Mouse (Mus musculus) gastrocnemius, adult 2 months (tissue): ENCODE results near the gene Scarf2. TPM values are rescaled to one million over a fixed set of nuclear protein-coding genes. Genes with fewer than 3 reads are reported as not detected.

ENCODE experiments used
- DNase-seq: peaks from one replicate; pipeline ENCODE4 v3.0.0; 2022
- H3K27ac ChIP-seq: fragments of 200-600 bp; 2 replicates; pipeline ENCODE4 v1.8.1; 2022; ENCODE audit warnings: mild to moderate bottlenecking
- H3K4me3 ChIP-seq: fragments of 200-600 bp; 2 replicates; pipeline ENCODE4 v1.8.1; 2022; ENCODE audit warnings: mild to moderate bottlenecking, moderate library complexity
- CTCF ChIP-seq: fragments of 200-600 bp; IDR thresholded peaks from 2 replicates; pipeline ENCODE4 v1.8.1; 2022; ENCODE audit warnings: antibody characterized with exemption, mild to moderate bottlenecking, moderate library complexity
- intact Hi-C: fragments of 180-260 bp; cut with DNase I; formaldehyde crosslinking; loops from one replicate; pipeline ENCODE4 v1.15.1; 2025
- total RNA-seq, 2 experiments: library from RNA; stranded (reverse); gene quantifications; 2 replicates each; pipeline ENCODE4 v1.2.3; 2021

Scarf2 gene
- total RNA-seq, 2 experiments from 2014 or later = 3.6 to 5.2 TPM

DNA sequence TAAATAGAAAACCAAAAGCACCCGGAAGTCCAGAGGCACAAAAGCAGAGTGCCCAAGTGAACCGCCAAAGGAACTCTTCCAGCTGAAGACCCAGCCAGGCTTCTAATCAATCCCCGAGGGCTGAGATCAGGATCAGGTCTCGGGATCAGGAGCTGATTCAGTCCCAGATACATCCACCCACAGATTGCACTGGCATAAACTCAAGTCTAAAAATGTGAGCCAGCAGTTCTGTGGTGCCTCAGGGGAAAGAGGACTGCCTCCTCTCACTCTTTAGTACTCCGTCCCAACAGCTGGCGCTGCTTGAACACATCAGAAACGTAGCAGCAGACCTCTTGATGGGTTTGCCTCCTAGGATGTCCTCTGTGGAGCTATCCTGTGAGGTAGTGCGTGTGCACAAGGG is 19.4 kb downstream of the Scarf2 start:
- Histone ChIP-seq H3K4me3 (no peak overlapping the region), H3K27ac (no peak overlapping the region)
- intact Hi-C loops = no loop called here
- TF ChIP-seq CTCF = no peak
- no peak for DNase-seq

DNA sequence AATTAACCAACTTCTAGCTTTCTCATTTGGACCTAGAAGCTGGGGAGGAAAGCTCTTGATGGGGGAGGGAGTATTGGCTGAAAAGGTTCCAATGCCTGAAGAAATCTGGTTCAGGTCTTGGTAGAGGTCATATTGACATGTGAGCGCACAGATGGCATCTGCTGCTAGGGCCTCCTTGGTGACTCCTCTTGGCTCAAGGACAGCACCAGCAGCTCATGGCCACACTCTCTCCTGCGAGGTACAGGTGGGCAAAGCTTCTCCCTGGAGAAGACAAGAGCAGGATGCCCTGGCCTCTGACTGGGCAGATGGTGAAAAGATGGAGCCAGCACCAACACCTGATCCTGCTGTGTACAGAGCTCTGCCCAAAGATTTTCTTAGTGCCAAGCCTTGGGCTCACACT is 29.4 kb downstream of the Scarf2 start:
- no peak for TF ChIP-seq CTCF
- H3K27ac ChIP-seq = no peak overlapping the region
- H3K4me3 ChIP-seq = no peak overlapping the region
- intact Hi-C loops = no loop called here
- no peak for DNase-seq

DNA sequence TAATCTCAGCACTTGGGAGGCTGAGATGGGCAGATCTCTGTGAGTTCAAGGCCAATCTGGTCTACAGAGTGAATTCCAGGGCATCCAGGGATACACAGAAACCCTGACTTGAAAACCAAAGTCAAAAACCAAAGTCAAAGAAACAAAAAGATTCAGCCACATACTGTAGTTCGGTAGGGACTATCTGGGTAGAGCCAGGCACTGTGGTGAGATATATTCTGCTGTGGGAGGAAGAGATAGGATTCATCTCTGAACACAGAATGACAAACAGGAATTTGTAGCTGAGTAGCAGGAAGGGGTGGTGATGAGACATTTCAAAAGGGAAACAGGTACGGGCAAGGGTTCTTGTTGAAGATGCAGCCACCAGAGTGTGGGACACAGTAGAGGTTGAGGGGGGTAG is 31.1 kb downstream of the Scarf2 start:
- H3K27ac ChIP-seq = no peak overlapping the region
- intact Hi-C loops = no loop called here
- TF ChIP-seq CTCF = no peak
- no peak for DNase-seq
- H3K4me3 ChIP-seq = no peak overlapping the region

DNA sequence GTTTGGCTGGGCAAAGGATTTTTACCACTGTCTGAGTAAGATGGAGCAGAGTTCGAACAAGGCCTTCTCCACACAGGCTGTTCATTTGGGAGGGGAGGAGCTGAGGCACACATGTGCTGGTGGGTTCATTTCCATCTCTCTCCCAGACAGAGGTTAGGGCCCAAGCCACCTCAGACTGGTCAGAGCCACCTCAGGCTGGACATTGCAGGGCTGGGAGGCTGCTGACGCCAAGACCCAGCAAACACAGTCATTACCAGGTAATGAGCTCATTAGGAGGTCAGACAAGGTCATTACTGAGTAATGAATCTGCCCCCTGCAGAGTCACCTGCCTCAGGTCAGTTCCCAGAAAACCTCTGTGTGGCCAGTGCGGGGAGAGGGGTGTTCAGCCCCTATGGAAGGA is 31.8 kb downstream of the Scarf2 start:
- Histone ChIP-seq H3K4me3 (no peak overlapping the region), H3K27ac (no peak overlapping the region)
- no peak for TF ChIP-seq CTCF
- DNase-seq = no peak
- intact Hi-C loops = no loop called here

DNA sequence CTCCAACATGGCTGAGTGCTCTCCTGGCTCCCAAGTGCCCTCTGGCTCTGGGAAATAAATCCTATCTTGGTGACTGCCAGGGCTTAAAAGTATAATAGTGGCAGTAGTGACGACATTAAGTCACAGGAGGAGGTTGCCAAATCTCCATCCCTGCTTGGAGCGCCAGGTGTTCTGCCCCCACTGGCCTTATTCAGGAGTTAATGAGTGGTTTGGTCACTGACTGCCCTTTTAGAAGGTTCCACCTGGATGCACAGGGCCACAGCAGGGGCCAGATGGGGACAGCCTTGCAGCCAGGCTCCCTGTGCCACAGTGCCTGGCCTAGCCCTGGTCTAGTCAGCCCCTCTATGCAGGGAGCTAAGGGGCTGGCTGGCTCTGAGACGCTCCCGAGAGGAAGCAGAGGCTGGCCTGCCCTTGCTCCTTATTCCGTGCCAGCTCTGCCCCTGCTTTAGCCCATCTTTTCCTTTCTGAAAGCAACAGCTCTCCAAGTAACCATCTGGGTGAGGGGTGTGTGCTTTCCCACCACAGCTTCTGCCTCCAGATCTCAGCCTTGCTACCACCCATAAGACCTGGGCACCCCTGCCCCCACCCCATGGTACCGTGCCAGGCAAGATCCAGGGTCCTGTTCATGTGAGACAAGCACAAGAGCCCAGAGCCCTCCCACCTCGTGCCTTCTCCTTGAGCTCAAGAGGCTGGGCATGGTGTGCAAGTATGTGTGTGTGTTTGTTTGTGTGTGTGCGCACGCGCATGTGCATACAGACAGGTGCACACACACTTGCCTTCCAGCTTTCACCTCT is 33.5 kb downstream of the Scarf2 start:
- no peak for TF ChIP-seq CTCF
- intact Hi-C loops = no loop called here
- H3K27ac ChIP-seq = no peak overlapping the region
- no peak for DNase-seq
- no peak overlapping the region for H3K4me3 ChIP-seq

DNA sequence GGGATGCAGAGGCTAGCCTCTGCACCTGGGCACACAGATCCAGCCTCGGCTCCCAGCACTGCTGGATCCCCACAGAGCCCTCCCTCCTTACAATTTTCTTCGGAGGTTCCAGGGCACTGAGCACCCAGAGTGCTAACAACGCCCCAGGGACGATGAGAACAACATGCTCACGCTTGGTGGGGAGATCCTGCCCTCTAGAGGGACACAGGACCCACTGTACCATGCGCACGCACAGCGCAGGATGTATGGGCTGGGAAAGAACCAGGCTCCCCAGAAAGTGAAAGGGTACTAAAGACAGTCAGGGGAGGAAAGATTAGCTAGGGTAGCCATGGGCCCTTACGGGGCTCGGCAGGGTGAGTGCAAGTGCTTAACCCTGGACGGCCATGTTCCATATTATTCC is 34.7 kb downstream of the Scarf2 start:
- intact Hi-C loops = no loop called here
- no peak for DNase-seq
- no peak overlapping the region for H3K4me3 ChIP-seq
- no peak overlapping the region for H3K27ac ChIP-seq
- no peak for TF ChIP-seq CTCF

DNA sequence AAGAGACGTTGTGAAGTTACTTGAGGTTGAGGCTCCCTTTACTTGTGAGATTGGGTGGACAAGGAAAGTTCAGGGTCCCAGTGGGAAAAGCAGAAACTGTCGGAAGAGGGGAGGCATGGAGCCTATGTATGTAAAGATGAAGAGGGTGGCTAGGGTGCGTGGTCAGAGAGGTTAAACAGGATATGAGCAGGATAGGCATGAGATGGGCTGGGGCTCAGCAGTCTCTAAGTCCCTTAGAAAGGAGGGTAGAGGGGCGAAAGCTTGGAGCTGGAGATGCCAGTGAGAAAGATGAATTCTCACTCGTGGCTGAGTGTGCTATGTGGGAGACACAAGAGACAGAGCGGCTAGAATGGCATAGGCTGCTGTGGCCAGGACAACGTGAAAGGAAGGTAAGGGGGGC is 35.7 kb downstream of the Scarf2 start, which contains the start of gene B830017H08Rik:
Gene B830017H08Rik (plus strand): TSS at position 301 of the 400 bp plus-strand sequence.
- no peak for DNase-seq
- H3K4me3 ChIP-seq = peak within 1 kb of the TSS; percentile 72
- intact Hi-C loops = no loop called here
- no peak within 1 kb of the TSS for H3K27ac ChIP-seq
- TF ChIP-seq CTCF = no peak

DNA sequence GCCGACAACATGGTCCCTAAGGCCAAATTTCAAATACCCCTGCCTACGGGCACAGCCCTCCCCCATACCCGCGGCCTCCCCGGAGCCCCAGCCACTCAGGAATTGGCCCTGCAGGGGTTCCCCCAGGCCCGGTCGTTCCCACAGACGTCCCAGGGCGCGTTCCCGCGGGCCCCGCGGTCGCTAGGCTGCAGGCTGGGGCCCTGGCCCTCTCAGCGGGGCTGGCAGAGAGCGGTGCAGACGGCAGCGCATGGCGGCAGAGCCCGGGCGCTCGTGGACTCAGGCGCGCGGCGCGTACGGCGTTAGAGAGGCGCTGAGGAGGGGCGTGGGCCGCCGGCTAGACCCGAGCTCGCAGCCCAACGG is 36.2 kb downstream of the Scarf2 start:
- intact Hi-C loops = no loop called here
- Histone ChIP-seq H3K4me3 (peak overlapping the region; percentile 72), H3K27ac (no peak overlapping the region)
- DNase-seq = no peak
- no peak for TF ChIP-seq CTCF

DNA sequence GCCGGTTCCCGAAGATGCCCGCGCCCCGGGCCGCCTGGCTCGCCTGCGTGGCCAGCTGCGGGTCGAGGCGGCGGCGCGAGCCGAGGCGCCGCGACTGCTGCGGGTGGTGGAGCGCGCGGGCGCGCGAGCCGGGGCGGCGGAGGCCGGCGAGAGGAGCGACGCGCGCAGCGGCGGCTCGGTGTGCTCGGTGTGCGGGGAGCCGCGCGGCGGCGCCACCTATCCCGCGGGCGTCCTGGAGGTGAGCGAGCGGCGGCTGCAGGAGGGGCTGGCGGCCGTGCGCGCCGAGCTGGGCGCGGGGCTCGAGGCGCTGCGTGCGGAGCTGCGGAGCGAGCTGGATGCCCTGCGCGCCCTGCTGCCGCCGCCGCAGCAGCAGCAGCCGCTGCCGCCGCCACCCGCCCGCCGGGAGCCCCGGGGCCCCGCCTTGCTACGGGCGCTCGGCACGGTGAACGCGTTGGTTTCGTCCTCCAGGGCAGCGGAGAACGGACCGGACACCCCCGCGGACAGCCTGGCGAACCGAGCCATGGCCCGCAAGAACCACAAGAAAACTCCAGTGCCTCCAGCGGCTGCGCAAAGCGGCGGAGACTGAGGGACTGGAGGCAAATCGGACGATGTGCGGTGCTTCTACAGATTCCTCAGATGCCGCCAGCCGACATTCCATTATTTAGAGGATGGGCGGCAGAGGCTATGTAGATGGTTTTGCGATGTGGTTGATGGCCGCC is 36.8 kb downstream of the Scarf2 start:
- DNase-seq = peak; percentile 45
- Histone ChIP-seq H3K27ac (no peak overlapping the region), H3K4me3 (peak overlapping the region; percentile 72)
- intact Hi-C loops = no loop called here
- TF ChIP-seq CTCF = peak; percentile 20; the same call in 1 of the 2 replicates

DNA sequence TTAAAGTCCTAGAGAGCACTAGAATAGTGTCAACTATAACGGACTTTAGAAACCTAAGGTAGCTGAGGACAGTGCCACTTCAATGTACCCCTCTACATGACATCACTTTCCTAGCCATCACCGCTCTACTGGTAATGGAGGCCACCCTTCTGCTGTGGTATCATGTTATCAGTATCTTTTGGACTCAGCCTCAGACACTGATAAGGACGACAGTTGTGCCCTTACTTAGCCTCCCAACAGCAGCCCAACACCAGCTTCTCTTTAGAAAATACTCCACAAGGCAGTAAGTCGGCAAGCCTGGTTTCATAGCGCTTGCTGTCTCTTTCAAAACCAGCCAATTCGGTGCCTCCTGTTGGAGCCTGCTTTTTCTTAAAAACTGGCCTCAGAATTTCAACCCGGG is 37.5 kb downstream of the Scarf2 start:
- TF ChIP-seq CTCF = no peak
- no peak overlapping the region for H3K4me3 ChIP-seq
- intact Hi-C loops = no loop called here
- no peak overlapping the region for H3K27ac ChIP-seq
- no peak for DNase-seq

DNA sequence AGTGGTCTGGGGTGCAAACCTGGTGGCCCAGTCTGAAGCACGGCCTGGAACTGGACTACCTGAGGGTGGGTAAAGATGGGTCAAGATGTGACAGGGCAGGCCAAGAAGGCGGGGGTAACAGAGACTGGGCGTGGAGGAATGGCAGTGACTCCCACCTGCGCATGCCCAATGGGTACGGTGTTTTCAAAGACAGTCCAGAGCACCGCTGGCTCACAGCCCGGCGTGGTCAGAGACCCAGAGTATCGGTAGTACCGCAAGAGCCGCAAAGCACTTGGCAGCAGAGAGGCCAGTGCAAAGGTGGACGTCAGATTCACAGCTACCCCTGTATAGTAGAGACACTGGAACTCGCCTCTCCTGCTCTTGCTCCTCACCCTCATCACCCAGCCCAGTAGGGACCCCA is 38.4 kb downstream of the Scarf2 start:
- TF ChIP-seq CTCF = no peak
- Histone ChIP-seq H3K4me3 (no peak overlapping the region), H3K27ac (no peak overlapping the region)
- DNase-seq = no peak
- intact Hi-C loops = no loop called here

DNA sequence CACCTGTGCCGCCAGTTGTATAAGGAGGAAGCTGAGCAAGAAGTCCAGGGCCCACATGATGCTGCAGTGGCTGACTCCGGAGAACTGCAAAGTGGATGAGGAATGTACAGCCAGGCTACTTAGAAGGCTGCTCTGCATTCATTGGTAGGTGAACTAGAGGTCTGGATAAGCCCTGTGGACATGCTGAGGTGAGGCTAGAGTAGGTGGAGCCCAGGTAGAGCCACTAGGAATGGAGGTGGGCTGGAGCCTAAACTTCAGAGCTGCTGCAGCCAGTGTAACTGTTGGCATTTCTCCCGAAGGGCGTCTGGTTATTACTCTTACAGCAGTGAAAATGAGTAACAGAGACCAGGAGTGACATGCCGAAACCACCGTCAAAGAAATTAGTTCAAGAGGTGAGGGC is 41.0 kb downstream of the Scarf2 start, which contains the start of gene Car15:
Gene Car15 (minus strand): TSS at position 314 of the 400 bp plus-strand sequence.
- no peak within 1 kb of the TSS for H3K27ac ChIP-seq
- TF ChIP-seq CTCF = no peak
- no peak for DNase-seq
- intact Hi-C loops = no loop called here
- H3K4me3 ChIP-seq = no peak within 1 kb of the TSS

DNA sequence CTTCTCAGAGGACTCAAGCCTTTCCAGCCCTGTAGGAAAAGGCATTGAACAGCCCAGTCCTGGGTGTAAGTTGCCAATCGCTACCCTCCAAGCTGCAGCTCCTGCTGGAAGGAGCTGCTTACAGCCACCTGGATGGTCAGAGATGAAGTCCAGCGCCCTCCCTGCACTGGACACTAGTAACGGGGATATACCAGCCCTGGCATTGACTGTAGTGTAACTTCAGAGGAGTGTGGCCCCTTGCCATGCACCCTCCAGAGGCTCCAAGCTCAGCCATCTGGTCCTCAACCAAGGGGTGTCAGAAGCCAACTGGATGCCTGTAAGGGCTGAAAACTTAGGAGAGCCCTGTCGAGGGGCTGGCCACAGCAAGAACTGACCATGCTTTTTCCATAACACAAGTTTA is 42.9 kb downstream of the Scarf2 start:
- intact Hi-C loops = no loop called here
- DNase-seq = peak; percentile 84
- TF ChIP-seq CTCF = no peak
- Histone ChIP-seq H3K4me3 (no peak overlapping the region), H3K27ac (no peak overlapping the region)
